Mouse (Mus musculus) urinary bladder, adult 18-20 months (tissue): ENCODE data around the gene Gpr180.
A peak's percentile ranks its signal among the peaks of the same experiment; 100 is the strongest.
"Not testable (repeated sequence)": the region's sequence is repeated elsewhere in the genome, so short reads cannot be mapped to it uniquely, and the experiment has no call there.

Experiments used
- DNase-seq, 2 experiments: peaks; one replicate each; pipeline ENCODE4 v3.0.0; 2022; ENCODE audit warnings: low spot score in 2 of 2, mixed read lengths in 2 of 2

Gene Gpr180

DNA sequence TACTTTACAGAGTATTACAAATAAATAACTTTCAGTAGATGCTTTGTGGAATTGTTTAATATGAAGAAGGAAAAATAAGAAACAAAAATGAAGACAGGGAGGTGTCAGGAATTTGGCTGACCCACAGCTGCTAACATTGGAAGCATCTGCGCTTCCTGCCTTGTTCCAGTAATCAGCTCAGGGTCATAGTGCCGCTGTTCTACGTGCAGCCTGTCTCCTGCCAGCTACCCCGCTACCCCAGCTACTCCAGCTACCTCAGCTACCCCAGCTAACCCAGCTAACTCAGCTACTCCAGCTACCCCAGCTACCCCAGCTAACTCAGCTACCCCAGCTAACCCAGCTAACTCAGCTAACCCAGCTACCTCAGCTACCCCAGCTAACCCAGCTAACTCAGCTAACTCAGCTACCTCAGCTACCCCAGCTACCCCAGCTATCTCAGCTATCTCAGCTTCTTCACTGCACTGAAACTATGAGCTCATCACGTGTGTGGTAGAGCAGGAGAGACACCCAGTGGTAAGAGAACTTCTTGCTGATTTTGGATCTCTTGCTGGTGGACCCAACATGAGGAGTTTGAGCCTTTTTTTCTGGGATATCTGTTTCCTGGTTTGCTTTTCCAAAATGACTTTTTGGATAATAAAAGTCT, 14.8 kb downstream of the Gpr180 start:
- DNase-seq, result no peak

DNA sequence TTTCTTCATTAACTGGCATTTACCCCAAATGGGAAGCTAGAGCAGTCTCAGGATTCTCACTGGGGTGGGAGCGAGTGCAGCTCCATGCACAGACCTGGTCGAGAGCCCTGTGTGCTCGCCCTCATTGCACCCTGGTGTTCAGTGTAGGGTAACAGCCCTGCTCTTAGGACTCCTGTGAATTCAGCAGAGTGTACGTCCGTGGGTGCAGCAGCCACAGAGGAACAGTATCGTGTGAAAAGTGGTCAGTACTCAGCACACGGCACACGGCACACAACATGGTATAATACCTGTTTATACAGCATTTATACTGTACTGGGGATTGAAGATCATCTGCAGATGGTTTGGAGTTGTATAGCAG, 15.3 kb downstream of the Gpr180 start:
- DNase-seq, result no peak

DNA sequence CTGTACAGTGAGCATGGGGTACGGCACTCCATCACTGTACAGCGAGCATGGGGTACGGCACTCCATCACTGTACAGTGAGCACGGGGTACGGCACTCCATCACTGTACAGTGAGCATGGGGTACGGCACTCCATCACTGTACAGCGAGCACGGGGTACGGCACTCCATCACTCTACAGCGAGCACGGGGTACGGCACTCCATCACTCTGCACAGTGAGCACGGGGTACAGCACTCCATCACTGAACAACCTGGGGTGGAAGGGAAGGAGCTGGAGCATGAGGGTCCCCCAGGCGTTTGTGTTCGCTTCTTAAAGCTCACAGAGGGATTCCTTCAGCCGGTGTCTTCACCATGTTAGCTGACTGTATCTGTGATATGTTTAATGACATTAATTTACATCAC, 19.1 kb downstream of the Gpr180 start:
- not testable (repeated sequence) for DNase-seq

DNA sequence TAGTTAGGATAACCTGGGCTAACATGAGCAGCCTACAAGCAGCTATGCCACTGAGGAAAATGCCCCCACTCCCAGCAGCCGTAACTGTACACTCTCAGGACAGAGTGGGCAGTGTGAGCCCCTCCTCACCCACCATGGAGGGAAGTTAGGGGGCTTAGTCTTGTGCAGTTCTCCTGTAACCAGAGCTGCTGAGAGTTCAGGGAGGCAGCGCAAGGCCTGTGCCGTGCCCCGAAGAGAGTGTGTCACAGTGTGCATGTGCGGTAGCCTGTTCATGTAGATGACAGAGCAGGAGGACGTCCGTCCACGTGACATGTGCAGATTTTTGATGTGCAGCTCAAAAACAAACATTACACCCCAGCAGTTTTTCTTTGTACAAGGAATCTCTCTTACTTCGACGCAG, 19.8 kb downstream of the Gpr180 start:
- DNase-seq, result no peak

DNA sequence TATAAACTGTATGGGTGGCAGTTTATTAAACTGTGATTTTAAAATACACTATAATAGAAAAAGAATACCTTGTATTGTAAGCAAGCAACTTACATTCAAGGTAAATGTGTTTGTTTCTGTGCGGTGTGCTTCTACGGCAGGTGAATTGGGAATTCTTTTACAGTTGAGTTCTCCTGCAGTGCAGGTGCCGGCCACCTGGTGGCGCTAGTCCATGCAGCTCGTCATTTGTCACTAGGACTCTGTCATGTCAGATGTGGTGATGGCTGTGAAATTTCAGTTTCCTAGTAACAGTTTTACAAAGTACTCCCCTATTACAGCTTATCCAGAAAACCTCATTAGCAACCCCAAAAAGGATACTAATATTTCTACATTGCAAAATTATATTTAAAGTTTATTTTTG, 20.2 kb downstream of the Gpr180 start:
- peak in 1 of 2 experiments; percentile 29 for DNase-seq

DNA sequence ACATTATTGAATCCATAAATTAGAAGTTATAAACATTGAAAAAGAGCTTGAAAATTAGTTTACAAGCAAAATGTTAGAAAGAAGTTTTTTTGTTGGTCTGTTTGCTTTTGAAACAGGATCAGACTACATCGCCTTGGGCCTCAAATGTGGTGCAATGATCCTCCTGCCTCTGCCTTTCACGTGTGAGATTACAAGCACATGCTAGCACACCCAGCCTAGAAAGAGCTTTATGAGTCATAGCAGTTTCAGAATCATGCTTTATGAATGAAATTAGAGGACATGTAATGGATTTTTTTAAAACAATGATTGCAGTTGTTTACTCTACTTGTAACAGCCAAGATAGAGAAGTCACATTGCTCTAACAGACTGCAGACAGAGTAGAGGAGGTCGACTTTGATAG, 24.8 kb downstream of the Gpr180 start:
- DNase-seq, result no peak

DNA sequence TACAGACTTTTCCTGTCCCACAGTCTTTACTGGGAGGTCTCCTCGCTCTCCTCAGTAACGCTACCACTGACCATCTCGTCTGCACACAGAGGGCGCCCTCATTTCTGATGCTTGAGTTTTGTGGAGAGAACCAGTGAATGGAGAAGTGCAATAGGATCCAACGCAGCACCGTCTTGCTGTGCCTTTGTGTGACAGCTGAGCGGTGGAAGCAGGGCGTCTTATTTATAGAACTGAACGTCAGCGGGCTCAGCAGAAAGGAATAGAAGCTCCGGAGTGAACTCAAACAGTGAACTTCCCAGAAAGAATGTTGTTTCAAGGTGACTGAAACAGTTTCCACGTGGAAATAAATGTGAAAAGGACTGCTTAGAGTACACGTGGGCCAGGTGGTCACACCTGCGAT, 25.7 kb downstream of the Gpr180 start:
- no peak for DNase-seq

DNA sequence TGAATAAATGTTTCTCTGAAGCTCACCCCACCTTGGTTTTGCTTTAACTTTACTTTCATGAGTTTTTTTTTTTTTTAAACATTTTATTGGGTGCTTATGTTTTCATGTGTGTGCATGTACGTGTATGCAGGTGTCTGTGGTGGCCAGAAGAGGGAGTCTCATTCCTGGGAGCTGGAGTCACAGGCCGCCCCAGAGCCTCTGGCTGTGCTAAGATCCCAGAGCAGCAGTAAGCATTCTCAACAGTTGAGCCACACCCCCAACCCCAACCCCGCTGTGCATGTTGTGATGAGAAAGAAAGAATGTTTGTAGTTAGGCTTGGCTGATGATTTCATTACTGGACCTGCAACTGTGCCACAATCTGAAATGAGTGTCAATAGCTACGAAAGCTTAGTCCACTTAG, 31.8 kb downstream of the Gpr180 start:
- no peak for DNase-seq

DNA sequence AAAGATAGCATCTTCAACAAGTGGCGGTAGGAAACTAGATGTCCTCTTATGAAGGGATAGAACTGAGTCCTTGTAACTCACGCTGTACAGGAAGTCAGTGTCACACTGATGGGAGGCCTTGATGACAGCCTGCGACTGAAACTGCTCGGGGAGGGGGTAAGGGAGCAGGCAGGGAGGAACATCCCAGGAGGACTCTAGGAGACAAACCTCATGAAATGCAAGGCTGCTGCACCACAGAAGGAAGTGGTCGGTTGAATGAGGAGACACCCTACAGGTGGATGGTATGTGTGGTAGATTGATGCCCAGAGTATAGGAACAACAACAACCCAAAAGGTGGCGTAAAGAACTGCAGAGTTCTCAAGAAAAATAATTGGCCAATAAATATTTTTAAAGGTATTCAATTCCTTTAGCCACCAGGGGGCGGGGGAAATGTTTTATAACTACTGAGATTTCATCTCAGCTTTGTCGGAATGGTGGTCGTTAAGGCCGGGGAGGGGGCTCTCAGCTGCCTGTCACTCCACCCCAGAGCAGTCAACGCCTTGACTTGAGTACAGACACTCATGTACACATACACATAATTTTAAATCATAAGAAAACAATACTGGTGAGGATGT, 36.7 kb downstream of the Gpr180 start:
- no peak for DNase-seq

DNA sequence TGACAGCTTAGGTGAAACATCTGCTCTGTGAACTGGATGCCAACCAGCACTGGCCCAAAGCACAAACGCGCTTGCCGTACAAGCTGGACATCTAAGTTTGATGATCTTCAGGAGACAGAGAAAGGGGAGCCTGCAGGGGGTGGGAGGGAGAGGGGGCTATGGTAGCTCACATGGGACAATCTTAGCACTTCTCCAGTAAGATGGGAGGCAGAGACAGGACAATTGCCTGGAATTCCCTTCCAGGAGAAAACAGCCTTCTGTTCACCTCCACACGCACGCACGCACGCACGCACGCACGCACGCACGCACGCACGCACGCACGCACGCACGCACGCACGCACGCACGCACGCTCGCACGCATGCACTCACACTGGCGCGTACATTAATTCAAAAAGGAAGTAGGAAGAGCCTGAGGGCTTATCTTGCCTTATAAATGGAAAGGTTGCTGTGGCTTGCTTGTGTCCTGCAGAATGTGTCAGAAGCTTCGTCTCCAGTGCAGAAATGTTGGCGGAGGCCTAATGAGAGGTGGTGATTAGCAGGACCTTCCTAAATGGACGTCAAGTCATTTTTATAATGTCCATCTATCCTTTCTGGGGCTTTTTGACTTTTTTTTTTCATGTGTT, 38.2 kb downstream of the Gpr180 start:
- DNase-seq, result no peak

DNA sequence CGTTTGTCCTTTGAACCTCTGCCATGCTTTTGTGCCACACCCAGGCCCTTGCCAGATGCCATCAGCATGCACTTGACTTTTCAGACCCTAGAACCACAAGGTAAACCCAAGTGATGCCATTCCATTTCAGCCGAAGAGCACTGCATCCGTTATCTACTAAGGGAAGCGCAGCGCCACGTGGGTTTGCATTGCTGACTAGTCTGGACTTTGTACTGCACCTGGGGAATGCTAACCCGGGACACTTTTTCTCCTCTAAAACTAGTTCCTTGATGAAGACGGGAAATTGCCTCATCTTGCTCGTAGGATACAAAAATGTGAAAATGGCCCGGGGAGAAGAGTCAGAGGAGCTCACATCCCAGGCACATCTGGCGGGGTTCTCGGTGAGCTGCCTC, 38.7 kb downstream of the Gpr180 start:
- DNase-seq, result no peak

DNA sequence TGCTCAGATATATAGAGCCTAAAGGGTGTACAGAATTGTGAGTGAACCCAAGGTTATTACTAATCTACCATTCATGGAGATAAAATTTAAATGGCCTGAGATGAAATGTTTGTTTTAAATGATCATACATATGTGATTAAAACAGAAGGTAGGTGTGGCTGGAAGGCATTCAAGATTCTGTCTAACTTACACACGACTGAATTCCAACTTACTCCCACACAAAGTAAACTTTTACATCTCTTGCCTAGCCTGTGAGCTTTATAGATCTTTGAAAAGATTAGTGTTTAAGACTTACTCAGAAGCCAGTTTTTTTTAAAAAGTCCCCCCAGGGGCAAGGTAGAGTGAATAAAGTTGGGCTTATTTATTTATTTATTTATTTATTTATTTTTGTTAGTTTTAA, 42.3 kb downstream of the Gpr180 start:
- DNase-seq, result no peak

DNA sequence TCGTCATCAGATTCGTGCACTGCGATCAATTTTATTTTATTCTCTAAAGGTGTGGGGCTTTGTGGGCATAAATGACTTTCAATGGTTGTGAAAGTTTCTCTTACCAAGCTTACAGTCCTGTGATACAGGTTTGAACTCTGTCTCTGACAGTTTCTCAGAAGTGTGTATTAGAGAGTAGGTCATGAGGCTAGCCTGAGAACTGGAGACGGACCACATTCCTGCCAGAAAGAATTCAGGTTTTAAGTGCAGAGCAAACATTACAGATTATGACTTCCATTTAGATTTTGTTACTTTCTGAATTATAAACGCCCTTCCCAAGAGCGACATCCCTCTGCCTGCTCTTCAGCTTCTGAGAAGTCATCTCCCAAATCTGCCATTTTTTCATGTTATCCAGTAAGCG, 42.7 kb downstream of the Gpr180 start:
- no peak for DNase-seq

DNA sequence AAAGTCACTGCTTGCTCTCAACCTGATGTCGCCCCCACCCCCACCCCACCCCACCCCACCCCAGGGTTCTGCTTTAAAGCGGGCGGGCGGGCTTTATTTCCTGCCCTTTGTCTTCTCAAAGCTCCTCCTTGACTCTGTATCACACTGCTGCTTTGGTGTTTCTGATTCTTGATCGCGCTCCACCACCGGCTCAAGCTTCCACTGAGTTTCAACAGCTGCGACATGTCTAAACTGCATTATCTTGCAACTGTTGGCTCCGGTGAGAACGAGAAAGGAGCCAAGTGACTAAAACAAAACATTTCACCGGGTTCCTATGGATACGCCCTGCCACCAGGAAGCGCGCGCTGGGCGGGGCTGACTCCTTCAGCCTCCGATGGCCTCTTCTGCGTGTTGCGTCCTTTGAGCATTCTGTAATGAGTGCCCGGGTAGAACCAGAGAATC, 43.2 kb downstream of the Gpr180 start:
- DNase-seq, result peak; percentile 61 to 70

DNA sequence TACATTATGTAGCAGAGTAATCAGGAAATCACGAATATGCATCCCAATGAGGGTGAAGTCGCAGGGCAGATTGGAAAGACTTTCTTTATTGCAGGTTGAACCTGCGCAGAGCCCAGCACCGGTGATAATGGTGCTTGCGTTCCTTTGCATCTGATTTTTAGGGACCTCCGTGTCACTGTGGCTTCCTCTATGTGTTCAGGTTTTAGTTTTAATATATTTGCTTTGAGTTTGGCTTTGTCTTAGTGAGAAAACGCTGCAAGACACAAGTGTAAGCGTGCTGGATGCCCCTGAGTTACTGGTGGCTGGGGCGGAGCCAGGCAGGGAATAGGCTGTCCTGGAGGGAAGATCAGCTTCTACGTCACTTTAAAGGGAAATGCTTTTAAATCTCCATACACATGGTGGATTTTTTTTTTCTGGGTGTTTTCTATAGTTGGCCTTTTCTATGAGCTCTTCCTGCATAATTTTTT, 43.8 kb downstream of the Gpr180 start:
- peak in 1 of 2 experiments; percentile 16 for DNase-seq

DNA sequence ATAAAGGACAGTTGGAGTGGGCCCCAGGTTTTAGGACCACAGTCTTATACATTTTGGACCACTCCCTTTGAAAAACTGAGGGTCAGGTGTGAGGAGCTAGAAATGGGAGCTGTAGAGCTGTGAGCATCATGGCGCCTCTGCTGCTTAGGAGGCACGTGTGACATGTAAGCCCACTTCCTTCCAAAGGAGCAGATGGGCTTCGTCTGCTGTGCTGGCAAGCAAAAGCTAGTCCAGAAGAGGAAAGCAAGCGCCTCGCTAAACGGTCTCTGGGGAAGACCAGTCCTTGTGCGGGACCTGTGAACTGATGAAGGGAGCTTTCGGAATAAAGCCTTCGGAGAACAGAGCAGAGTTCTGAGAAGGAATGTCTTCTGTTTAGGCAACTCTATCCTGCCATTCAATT, 54.5 kb downstream of the Gpr180 start:
- DNase-seq, result no peak

DNA sequence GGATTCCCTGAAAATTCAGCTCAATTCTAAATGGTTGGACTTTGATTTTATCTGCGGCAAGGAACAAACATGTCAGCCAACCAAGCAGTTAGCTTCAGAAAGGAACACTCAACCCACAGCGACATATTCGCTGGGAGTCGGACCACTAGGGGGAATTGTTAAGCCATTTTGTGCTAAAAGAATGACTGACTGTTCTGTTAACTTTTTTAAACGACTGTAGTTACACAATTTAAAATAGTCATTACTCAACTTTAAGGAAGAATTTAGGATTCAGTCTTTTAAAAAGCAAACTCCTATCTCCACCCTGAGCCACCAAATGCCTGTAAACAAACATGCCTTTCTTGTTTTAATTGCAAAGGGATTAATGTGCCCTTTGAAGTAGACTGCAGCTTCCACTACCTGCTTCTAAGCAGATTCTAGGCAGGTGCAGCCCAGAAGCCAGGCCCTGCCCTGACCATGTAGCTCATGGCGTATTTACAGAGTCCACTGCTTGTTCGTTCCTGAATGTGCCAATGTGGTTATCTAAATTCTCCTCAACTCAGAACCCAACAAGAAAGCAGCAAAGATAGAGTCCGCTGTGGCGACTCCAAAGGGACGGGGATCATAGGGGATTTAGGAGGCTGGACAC, 56.2 kb downstream of the Gpr180 start:
- no peak for DNase-seq

DNA sequence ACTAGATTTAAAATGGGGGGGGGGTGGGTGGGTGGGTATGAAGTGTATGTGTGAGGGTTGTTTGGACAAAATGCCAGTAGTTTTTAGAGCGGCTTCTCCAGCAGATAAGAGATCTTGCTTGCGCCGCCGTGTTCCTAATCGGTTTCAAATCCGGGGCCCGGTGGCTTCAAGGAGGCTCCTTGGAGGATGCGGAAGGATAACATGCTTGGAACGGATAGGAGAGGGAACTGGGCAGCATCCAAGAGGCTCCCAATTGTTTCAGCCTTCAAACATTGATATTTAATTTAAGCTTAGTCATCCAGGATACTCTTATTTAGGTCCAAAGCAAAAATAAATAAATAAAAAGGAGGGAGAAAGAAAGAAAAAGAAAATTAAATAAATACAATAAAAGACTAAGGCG, 56.7 kb downstream of the Gpr180 start:
- DNase-seq, result no peak

DNA sequence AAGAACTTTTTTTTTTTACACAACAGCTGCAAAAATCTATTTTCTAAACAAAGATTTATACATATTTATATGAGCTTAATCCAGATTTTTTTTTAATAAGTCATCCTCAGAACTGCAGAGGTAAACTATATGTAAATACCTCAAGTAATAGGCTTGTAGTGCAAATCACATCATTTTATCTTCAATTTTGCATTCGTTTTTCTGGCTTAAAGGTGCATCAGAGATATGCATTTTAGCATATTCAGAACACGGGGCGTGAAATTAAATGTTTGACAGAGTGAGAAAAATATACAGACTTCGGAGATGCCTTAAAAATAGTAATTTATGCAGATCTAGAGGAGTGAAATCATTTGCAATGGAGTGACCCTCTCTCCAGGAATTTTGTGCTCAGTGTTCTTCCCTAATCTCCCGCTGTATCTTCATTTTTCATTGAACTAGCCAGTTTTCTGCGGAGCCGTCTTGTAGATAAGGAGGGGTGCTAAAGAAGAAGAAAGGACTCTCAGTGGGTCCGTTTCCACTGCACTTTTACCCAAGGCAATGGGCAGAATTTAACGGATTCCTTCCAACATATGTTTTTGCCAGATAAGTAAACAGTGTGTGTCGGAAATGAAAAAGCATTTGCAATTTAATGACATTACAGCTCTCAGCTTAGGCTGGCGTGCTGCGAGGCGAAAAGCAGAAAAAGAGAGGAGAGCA, 57.4 kb downstream of the Gpr180 start:
- DNase-seq, result no peak

DNA sequence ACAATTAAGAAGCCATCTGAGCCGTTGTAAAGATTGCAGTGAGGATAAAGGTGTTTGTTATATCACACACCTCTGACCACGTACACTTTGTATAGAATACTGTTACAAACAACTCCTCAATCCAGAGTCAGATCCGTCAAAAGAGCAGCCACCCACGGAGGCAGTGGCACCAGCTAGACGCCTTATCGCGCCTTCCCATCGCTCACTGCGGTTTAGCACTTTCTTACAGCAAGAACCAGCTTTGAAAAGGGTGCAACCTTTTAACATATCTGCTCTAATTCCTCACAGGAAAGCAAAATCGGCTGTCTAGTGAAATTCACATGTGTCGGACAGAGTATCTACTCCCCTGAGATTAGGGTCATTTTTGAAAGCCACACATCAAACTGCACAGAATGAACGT, 60.1 kb downstream of the Gpr180 start:
- DNase-seq, result no peak

DNA sequence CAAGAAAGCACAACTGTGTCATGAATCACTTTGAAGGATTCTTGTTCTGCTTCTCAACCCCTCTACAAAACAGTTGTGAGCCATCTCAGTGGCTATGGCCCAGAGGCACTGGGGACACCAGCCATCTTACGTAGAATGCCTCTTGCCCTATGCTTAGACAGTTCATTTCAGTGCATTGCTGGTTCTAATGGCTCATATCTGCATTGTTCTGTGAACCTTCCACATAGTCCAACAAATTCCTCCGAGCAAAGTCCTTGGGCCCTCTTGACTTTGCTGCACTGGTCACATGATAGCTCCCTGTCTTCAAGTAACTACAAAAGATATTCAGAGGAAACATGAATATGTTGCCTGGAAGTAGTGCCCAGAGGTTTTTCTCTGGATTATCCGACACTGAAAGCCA, 63.8 kb downstream of the Gpr180 start:
- DNase-seq, result no peak

DNA sequence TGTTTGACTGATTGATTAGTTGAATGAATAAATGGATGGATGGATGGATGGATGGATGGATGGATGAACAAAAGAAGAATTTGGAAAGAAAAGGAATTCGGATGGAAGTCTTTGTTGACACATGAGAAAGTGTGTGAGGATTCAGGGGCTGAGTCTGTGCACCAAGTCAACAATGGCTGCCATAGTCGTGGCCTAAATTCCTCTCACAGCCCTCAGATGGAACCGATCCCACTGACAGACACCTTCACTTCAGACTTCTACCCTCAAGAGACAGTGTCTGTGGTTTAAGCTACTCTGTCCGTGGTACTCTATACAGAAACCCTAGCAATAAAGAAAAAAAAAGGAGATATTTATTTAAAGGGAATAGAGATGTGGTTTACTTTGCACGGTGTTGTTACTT, 65.0 kb downstream of the Gpr180 start:
- DNase-seq, result no peak
